Mouse (Mus musculus) liver, postnatal 0 days (tissue): ENCODE measurements around the gene Gm20388.

Experiments
- CTCF ChIP-seq: sonication (generic); IDR thresholded peaks from 2 replicates; pipeline ENCODE4 v1.5.1; 2016; ENCODE audit warnings: antibody characterized with exemption, low read depth
- EP300 ChIP-seq: IDR thresholded peaks from 2 replicates; pipeline ENCODE4 v1.6.1; 2016; ENCODE audit warnings: antibody characterized with exemption, low read depth, mild to moderate bottlenecking

DNA sequence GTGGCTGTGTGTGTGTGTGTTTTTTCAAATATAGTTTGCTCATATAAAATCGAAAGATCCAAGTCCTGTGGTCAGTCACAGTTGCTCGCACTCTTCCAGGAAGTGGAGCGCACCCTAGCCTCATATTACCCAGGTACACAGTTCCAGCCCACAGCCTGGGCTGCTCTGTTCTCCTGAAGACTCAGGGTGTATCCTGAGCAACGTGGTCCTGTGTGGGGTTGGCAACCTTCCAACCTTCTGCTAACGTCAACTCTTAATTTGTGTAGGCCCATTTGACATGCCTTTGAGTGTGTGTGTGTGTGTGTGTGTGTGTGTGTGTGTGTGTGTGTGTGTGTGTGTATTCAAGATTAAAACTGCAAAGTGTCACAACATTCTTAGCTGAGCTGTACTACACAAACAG is 3786.7 kb downstream of the Gm20388 start:
- TF ChIP-seq CTCF (no peak), EP300 (no peak)
